Mouse (Mus musculus) megakaryocyte progenitor cell, adult 5-6 weeks (primary cell): ENCODE results near the gene Hspbap1. TPM values are rescaled to one million over a fixed set of nuclear protein-coding genes. Genes with fewer than 3 reads are reported as not detected.

Experiments used
- ATAC-seq: replicated peaks from 2 replicates; pipeline ENCODE4 v1.8.0; 2016; ENCODE audit warnings: mild to moderate bottlenecking, moderate TSS enrichment, inconsistent platforms; ENCODE audit not compliant: poor library complexity
- total RNA-seq, 2 experiments: library from RNA; stranded (forward) in 1 of 2; stranded (reverse) in 1 of 2; fragments of 157-497, 149-512 nt in 1 of 2; fragments of 200-1000 nt in 1 of 2; gene quantifications; 2 replicates each; pipeline versions ENCODE4 v1.2.3 to v1.2.4; 2015 to 2017

Hspbap1 gene
- total RNA-seq, 2 experiments from 2014 or later, result 3.6 to 4.1 TPM

- no peak for ATAC-seq
These were observed 10.8 kb upstream of the Hspbap1 start for GRCm38 (mm10) chr16:35759401-35759800.

DNA sequence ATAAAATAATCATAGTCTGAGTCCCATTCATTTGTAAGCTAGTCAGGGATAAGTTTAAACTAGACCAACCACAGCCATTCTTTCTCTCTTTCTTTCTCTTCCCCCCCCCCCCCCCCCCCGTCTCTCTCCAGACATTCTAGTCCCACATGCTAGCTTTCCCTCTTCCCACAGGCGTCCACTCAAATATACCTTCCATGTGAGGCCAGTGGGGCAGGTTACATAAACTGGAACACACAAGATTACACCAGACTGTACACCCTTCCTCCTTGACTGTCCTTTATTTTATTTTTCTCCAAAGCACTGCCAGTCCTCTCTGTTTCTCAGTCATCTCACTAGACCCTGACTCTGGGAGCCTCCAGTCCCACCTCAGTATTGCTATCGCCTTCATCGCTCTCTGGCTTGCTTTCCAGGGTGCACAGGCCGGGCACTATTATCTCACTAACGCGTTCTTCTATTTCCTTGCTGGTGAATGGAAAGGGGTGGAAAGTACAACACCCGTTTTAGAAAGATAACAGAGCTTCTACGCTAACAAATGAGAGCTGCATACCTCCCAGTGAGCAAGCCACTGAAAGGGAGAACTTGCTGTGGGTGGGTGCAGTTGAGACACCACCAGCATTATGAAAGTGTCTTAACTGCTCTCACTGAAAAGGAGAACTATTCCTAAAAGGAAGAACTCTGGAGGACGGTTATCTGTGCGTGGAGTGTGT lies 6.4 kb upstream of the Hspbap1 start:
- ATAC-seq, result peak; percentile 88

- ATAC-seq, result peak; percentile 24
These were observed 5.2 kb upstream of the Hspbap1 start for GRCm38 (mm10) chr16:35764941-35765340.

- ATAC-seq, result 0 out of 2 replicates have a peak, but pooled peaks have one; percentile 3
These were observed 4.7 kb upstream of the Hspbap1 start for GRCm38 (mm10) chr16:35765449-35765848.

GRCm38 (mm10) chr16:35766366-35766765 lies 3.8 kb upstream of the Hspbap1 start:
- no peak for ATAC-seq

GRCm38 (mm10) chr16:35768469-35768784 lies 1.7 kb upstream of the Hspbap1 start:
- ATAC-seq, result no peak

GRCm38 (mm10) chr16:35768785-35769642 lies 1.2 kb upstream of the Hspbap1 start, which contains the start of gene Dirc2:
Dirc2 (minus strand) TSS chr16:35769356.
- ATAC-seq, result peak; percentile 33

GRCm38 (mm10) chr16:35771141-35771540 lies 966 bp downstream of the Hspbap1 start:
- ATAC-seq, result no peak

- no peak for ATAC-seq
These were observed 1.4 kb downstream of the Hspbap1 start for GRCm38 (mm10) chr16:35771606-35772005.

GRCm38 (mm10) chr16:35772598-35772997 lies 2.4 kb downstream of the Hspbap1 start:
- no peak for ATAC-seq

- ATAC-seq, result no peak
These were observed 5.7 kb downstream of the Hspbap1 start for GRCm38 (mm10) chr16:35775835-35776234.

GRCm38 (mm10) chr16:35776737-35777136 lies 6.6 kb downstream of the Hspbap1 start:
- 0 out of 2 replicates have a peak, but pooled peaks have one; percentile 31 for ATAC-seq

- no peak for ATAC-seq
These were observed 7.6 kb downstream of the Hspbap1 start for GRCm38 (mm10) chr16:35777768-35778167.

GRCm38 (mm10) chr16:35779681-35780080 lies 9.5 kb downstream of the Hspbap1 start:
- ATAC-seq, result no peak

- ATAC-seq, result no peak
These were observed 10.9 kb downstream of the Hspbap1 start for GRCm38 (mm10) chr16:35781096-35781495.

- ATAC-seq, result no peak
These were observed 11.5 kb downstream of the Hspbap1 start for GRCm38 (mm10) chr16:35781651-35782050.

DNA sequence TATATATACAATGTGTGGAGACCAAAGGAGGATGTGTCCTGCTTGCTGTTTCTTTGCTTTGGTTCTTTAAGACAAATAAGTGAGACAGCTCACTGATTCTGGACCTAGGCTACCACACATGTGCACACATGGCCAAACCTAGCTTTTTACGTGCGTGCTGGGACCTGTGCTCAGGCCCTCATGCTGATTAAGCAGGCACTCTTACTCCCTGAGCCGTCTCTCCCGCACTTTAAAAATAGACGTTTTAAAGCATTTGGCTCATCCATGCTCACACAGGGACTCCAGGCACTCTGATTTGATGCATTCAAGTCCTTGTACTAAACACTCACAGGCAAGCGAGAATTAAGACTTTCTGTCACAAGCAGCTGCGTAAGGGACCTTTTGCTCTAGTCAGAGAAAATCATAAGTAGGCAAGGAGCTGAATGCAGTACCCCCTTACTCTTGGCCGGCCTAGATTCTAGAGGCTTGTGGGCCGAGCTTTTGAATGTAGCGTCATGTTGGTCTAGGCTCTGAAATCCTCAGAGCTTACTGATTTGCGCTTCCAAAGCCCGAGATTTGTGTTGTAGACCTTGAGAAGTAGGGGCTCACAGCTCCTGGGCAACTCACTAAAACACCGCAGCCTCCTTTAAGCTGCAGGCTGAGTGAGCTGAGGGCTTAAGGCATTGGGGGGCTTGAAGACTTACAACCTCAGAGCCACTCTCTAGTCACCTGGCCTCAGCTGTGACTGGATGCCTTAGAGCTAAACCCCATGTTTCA lies 12.5 kb downstream of the Hspbap1 start:
- ATAC-seq, result no peak

DNA sequence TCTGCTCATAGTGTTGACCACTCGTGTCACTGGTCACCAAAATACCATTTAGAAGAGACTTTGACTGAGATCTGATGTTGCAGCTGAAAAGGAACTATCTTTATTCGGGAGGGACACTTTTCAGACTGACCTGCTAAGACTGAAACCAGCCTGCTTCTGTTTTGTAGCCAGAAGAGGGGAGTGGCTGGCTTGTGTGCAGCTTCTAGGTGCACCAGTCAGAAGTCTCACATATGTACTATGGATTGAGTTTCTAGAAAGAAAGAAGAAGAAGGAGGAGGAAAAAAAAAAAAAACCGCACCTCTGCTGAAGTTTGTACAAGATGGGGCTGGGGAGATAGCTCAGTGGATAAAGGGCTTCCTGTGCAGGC lies 13.0 kb downstream of the Hspbap1 start:
- no peak for ATAC-seq

GRCm38 (mm10) chr16:35784134-35784725 lies 14.1 kb downstream of the Hspbap1 start:
- peak; percentile 79 for ATAC-seq

DNA sequence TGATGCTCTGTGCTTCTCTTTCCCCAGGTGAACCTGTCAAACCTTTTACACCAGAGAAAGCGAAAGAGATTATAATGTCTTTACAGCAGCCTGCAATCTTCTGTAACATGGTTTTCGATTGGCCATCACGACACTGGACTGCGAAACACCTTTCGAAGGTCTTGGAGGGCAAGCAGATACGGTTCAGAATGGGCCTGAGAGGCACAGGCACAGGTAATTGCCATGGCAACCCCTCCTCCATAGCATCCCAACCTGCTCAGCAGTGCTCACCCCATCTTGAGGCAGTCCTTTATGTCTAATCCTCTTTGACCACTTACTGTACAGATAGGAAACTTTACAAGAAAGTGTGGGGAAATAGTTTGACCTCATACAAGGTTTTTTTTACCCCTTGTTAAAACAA lies 17.0 kb downstream of the Hspbap1 start:
- ATAC-seq, result no peak

DNA sequence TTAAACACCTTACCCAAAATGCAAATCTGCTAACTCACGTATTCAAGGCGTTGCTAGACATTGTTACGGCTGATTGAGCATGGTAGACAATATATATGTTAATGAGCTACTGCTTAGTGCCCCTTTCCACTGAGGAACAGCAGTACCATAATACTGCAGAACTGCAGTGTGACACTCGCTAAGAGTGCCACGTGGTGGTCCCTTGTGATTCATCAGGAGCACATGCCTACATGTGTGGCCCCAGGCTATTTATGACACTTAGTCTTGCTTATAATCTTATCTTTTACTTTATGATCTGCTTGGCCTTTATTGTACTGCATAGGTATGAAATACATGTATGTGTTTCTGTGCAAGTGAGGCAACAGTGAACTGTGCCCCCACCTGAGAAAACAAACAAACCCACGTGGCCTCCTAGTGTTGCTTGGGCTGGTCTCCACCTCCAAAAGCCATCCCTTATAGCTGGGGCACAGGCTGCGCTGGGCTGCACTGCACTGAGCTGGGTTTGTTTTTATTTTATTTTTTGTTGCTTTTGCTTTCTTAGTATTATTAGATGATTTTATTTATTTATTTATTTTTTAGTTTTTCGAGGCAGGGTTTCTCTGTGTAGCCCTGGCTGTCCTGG lies 17.5 kb downstream of the Hspbap1 start:
- ATAC-seq, result no peak
